Mouse (Mus musculus): ENCODE data around the gene Ewsr1.

- TF ChIP-seq CTCF (IDR thresholded peaks at IDR 0.05; ENCODE audit: low read depth), result no peak
- TF ChIP-seq EP300 (optimal IDR thresholded peaks at IDR 0.05), result no peak
These were observed 33.7 kb upstream of the Ewsr1 start for GRCm38 (mm10) chr11:5132751-5133150.

All from stomach, postnatal 0 days (tissue).